Mouse (Mus musculus) forebrain, embryonic 16.5 days (tissue): ENCODE data around the gene B3galt4. TPM values are rescaled to one million over a fixed set of nuclear protein-coding genes. Genes with fewer than 3 reads are reported as not detected.

Experiments used
- ATAC-seq: fragments of 200-750 bp; cut with Nextera tagmentation; 2 replicates; pipeline ENCODE4 v1.8.0; 2017; ENCODE audit warnings: mild to moderate bottlenecking, moderate library complexity
- H3K27ac ChIP-seq: fragments of 300-500 bp; sonication (generic); 2 replicates; pipeline ENCODE4 v1.5.1; 2014; ENCODE audit warnings: low read length, control low read depth
- H3K27me3 ChIP-seq: fragments of 300-500 bp; sonication (generic); replicated peaks from 2 replicates; pipeline ENCODE4 v1.6.1; 2014; ENCODE audit warnings: low read length; ENCODE audit not compliant: control insufficient read depth, insufficient read depth
- H3K36me3 ChIP-seq: fragments of 300-500 bp; sonication (generic); 2 replicates; pipeline ENCODE4 v1.6.1; 2014; ENCODE audit not compliant: control insufficient read depth, insufficient read depth
- H3K4me1 ChIP-seq: fragments of 300-500 bp; sonication (generic); replicated peaks from 2 replicates; pipeline ENCODE4 v1.6.1; 2014; ENCODE audit warnings: low read length; ENCODE audit not compliant: control insufficient read depth, insufficient read depth
- H3K4me2 ChIP-seq: fragments of 300-500 bp; sonication (generic); 2 replicates; pipeline ENCODE4 v1.6.1; 2014; ENCODE audit warnings: mild to moderate bottlenecking, low read length, control low read depth
- H3K4me3 ChIP-seq: fragments of 300-500 bp; sonication (generic); replicated peaks from 2 replicates; pipeline ENCODE4 v1.5.1; 2014; ENCODE audit warnings: mild to moderate bottlenecking, low read length, control low read depth
- H3K9ac ChIP-seq: fragments of 300-500 bp; sonication (generic); replicated peaks from 2 replicates; pipeline ENCODE4 v1.6.1; 2014; ENCODE audit warnings: low read depth, low read length, control low read depth
- H3K9me3 ChIP-seq: fragments of 300-500 bp; sonication (generic); 2 replicates; pipeline ENCODE4 v1.6.1; 2016; ENCODE audit warnings: low read length; ENCODE audit not compliant: control insufficient read depth
- WGBS: fragments of 180-500 bp; shearing (Covaris S2); extraction: QIAGEN DNeasy Blood & Tissue Kit; methylation state at CpG from one replicate; pipeline ENCODE4 v1.1.7; 2014; 5-methylcytosine and 5-hydroxymethylcytosine counted together
- polyA plus RNA-seq: library from polyadenylated mRNA; unstranded; fragments of >200 nt; fragmentation: Nextera tagmentation; extraction: Ambion mirVana; gene quantifications from 2 replicates; pipeline ENCODE4 v1.2.1, GENCODE M21; 2015

Gene B3galt4
- polyA plus RNA-seq, 1 experiment from 2014 or later, result 13.2 TPM

- H3K27ac ChIP-seq, result no peak overlapping the region
- H3K9me3 ChIP-seq, result no peaks in the 10 kb centered on the region
- no peaks in the 10 kb centered on the region for H3K36me3 ChIP-seq
- no peak overlapping the region for H3K4me3 ChIP-seq
- no peak overlapping the region for H3K4me2 ChIP-seq
- WGBS, result 15% methylated on average over 1 of the region's 1 CpGs
- no peaks in the 10 kb centered on the region for H3K4me1 ChIP-seq
- H3K9ac ChIP-seq, result no peak overlapping the region
- ATAC-seq, result no peak
- peaks cover 21% of the 10 kb centered on the region for H3K27me3 ChIP-seq
Measured at GRCm38 (mm10) chr17:33972691-33973090, 21.4 kb upstream of the B3galt4 start.

DNA sequence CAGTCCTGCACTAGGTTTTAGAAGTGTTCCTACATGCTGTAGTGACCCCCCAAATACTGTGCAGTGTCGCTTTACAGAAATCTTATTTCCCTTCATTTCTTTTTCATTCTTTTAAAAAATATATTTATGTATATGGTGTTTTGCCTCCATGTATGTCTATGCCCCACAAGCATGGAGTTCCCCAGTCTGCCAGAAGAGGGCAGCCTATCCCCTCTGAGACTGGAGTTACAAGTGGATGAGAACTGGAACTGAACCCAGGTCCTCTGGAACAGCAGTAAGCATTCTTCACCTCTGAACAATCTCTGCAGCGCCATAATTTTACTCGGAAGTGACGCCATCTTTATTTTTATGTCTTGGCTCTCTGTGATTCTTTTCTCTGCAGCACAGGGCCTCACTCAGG, 18.1 kb upstream of the B3galt4 start:
- Histone ChIP-seq H3K9me3 (no peaks in the 10 kb centered on the region), H3K4me1 (no peaks in the 10 kb centered on the region), H3K9ac (no peak overlapping the region), H3K4me2 (no peak overlapping the region), H3K27ac (no peak overlapping the region), H3K27me3 (0 out of 2 replicates have a peak, but pooled peaks cover 5% of the 10 kb centered on the region), H3K36me3 (peaks cover 3% of the 10 kb centered on the region; the same call in 1 of the 2 replicates), H3K4me3 (no peak overlapping the region)
- WGBS, result 75% methylated on average over 4 of the region's 4 CpGs
- no peak for ATAC-seq

GRCm38 (mm10) chr17:33968927-33969326, 17.6 kb upstream of the B3galt4 start:
- peaks cover 3% of the 10 kb centered on the region; the same call in 1 of the 2 replicates for H3K36me3 ChIP-seq
- 25% methylated on average over 5 of the region's 5 CpGs for WGBS
- no peak overlapping the region for H3K4me2 ChIP-seq

DNA sequence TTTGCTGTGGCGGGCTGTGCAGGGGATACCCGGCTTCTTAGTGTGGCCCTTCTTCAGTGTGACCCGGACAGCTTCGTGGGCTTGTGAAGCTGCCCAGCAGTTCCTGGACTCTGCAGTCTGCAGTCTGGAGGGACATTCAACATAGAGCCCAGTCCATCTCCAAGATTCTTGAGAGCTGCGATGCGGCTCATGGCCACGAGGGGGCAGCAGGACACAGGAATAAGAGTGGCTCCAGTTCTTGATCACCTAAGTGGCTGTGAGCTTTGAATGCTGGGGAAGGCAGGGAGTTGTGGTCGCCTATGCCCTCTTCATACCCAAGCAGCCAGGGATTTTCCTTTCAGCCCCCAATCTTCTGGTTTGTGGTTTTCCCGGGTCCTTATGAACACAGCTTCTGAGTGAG, 17.2 kb upstream of the B3galt4 start:
- no peak overlapping the region for H3K9ac ChIP-seq
- 3% methylated on average over 9 of the region's 9 CpGs for WGBS
- peak; percentile 81 for ATAC-seq
- no peak overlapping the region for H3K4me2 ChIP-seq
- H3K27me3 ChIP-seq, result no peaks in the 10 kb centered on the region
- H3K27ac ChIP-seq, result no peak overlapping the region
- peaks cover 3% of the 10 kb centered on the region; the same call in 1 of the 2 replicates for H3K36me3 ChIP-seq
- H3K4me3 ChIP-seq, result no peak overlapping the region
- no peaks in the 10 kb centered on the region for H3K9me3 ChIP-seq
- no peaks in the 10 kb centered on the region for H3K4me1 ChIP-seq

More at GRCm38 (mm10) chr17:33968927-33969326, 17.6 kb upstream of the B3galt4 start:
- Histone ChIP-seq H3K27ac (no peak overlapping the region), H3K4me1 (no peaks in the 10 kb centered on the region), H3K27me3 (0 out of 2 replicates have a peak, but pooled peaks cover under 1% of the 10 kb centered on the region), H3K9me3 (no peaks in the 10 kb centered on the region), H3K9ac (no peak overlapping the region), H3K4me3 (no peak overlapping the region)
- ATAC-seq, result peak; percentile 67

- Histone ChIP-seq H3K4me2 (no peak overlapping the region), H3K27me3 (no peaks in the 10 kb centered on the region), H3K27ac (no peak overlapping the region), H3K9ac (no peak overlapping the region), H3K36me3 (peaks cover 9% of the 10 kb centered on the region), H3K4me1 (no peaks in the 10 kb centered on the region), H3K4me3 (no peak overlapping the region), H3K9me3 (no peaks in the 10 kb centered on the region)
- no peak for ATAC-seq
- WGBS, result 93% methylated on average over 16 of the region's 16 CpGs
Measured at GRCm38 (mm10) chr17:33965846-33966550, 14.7 kb upstream of the B3galt4 start.

DNA sequence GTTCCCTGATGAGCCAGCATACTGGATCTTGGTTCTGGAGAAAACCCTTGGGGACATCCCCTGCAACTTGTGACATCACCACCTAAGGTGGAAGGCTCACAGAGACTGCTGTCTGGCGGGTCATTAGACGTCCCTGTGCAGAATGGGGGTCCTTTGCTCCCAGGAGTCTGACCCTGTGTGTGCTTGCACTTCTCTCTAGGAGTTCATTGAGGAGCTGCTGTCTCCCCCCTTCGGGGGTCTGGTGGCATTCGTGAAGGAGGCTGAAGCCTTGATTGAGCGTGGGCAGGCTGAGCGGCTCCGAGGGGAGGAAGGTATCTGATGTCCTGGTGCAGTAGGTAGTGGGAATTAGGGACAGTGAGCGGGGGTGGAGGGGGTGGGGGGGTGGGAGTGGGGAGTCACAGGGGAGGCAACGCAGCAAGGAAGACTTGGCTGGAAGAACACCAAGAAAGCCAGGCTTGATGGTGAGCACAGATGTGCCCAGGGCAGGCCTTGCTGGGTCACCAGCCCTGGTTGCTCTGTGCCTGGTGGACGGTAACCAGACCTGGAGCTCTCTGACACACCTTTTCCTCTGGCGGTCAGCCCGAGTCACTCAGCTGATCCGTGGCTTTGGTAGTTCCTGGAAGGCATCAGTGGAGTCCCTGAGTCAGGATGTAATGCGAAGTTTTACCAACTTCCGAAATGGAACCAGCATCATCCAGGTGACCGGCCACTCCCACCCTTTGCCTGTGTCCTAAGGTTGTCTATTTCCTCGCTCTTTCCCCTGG, 14.0 kb upstream of the B3galt4 start:
- Histone ChIP-seq H3K4me2 (no peak overlapping the region), H3K36me3 (peaks cover 9% of the 10 kb centered on the region), H3K27me3 (no peaks in the 10 kb centered on the region), H3K9me3 (no peaks in the 10 kb centered on the region), H3K4me3 (no peak overlapping the region), H3K27ac (no peak overlapping the region), H3K9ac (no peak overlapping the region), H3K4me1 (no peaks in the 10 kb centered on the region)
- WGBS, result 92% methylated on average over 17 of the region's 17 CpGs
- no peak for ATAC-seq

- ATAC-seq, result no peak
- no peak overlapping the region for H3K9ac ChIP-seq
- H3K36me3 ChIP-seq, result peaks cover 12% of the 10 kb centered on the region
- H3K27ac ChIP-seq, result no peak overlapping the region
- 91% methylated on average over 7 of the region's 7 CpGs for WGBS
- no peaks in the 10 kb centered on the region for H3K9me3 ChIP-seq
- H3K4me1 ChIP-seq, result no peaks in the 10 kb centered on the region
- no peak overlapping the region for H3K4me2 ChIP-seq
- no peak overlapping the region for H3K4me3 ChIP-seq
- no peaks in the 10 kb centered on the region for H3K27me3 ChIP-seq
Measured at GRCm38 (mm10) chr17:33962876-33963275, 11.6 kb upstream of the B3galt4 start.

DNA sequence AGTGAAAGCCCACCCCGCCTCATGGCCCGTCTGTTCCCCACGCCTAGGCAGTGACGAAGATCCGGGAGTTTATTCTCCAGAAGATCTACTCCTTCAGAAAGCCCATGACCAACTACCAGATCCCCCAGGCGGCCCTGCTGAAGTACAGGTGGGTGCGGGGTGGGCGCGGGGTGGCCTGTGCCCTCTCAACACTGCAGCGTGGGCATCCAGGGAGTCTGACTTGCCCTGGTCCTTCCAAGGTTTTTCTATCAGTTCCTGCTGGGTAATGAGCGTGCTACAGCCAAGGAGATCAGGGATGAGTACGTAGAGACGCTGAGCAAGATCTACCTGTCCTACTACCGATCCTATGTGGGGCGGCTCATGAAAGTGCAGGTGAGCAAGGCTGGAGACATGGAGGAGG, 8.7 kb upstream of the B3galt4 start:
- peaks cover 10% of the 10 kb centered on the region for H3K36me3 ChIP-seq
- no peak for ATAC-seq
- WGBS, result 93% methylated on average over 15 of the region's 15 CpGs

DNA sequence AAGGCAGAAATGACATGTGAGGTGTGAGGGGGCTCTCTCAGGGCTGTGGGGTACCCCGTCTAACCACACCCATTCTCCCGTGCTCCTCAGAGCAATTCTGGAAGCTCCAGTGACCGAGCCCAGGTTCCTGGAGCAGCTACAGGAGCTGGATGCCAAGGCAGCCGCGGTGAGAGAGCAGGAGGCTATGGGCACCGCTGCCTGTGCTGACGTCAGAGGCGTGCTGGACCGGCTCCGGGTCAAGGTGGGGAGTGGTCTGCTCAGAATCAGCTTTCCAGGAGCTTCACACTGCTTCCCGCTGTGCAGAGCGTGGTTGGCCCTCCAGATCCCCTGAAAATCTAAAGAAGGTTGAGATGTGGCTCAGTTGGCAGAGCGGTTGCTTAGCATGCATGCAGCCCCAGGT, 7.8 kb upstream of the B3galt4 start:
- no peak overlapping the region for H3K9ac ChIP-seq
- WGBS, result 95% methylated on average over 13 of the region's 13 CpGs
- no peak overlapping the region for H3K4me2 ChIP-seq
- H3K27ac ChIP-seq, result no peak overlapping the region
- H3K4me1 ChIP-seq, result peaks cover 14% of the 10 kb centered on the region
- H3K27me3 ChIP-seq, result no peaks in the 10 kb centered on the region
- no peak overlapping the region for H3K4me3 ChIP-seq
- H3K9me3 ChIP-seq, result no peaks in the 10 kb centered on the region
- peaks cover 10% of the 10 kb centered on the region for H3K36me3 ChIP-seq
- ATAC-seq, result no peak

More for the DNA sequence above, 8.7 kb upstream of the B3galt4 start:
- no peak overlapping the region for H3K9ac ChIP-seq
- no peak overlapping the region for H3K4me3 ChIP-seq
- H3K9me3 ChIP-seq, result no peaks in the 10 kb centered on the region
- no peaks in the 10 kb centered on the region for H3K27me3 ChIP-seq
- no peak overlapping the region for H3K27ac ChIP-seq
- H3K4me2 ChIP-seq, result no peak overlapping the region
- peaks cover 6% of the 10 kb centered on the region for H3K4me1 ChIP-seq
